Comparison of ENCODE assay signal across 14 mouse cellular contexts in genomic region chr13:55994460-55994859, GRCm38 (mm10).
DNase-seq lines count a peak whose midpoint lies in the region.
"Had no signal": no experiment of that assay in that cellular context is flagged by ENCODE, and none has a peak within 500 bp of the region (broad histone marks: within the 10 kb centered on the region; RNA-seq: fewer than 3 reads in every experiment).

No protein-coding gene starts in this region.

- no peak overlapping the region for H3K4me3 ChIP-seq in limb, embryonic 10.5 days
- H3K4me3 ChIP-seq: embryonic facial prominence, embryonic 12.5 days; forebrain, embryonic 15.5 days; stomach, embryonic 15.5 days had no signal

- peaks cover 5% of the 10 kb centered on the region; the same call in 1 of the 2 replicates for H3K27me3 ChIP-seq in limb, embryonic 10.5 days (ENCODE audit: low read depth, poor library complexity, severe bottlenecking)
- H3K27me3 ChIP-seq: forebrain, embryonic 15.5 days had no signal

- H3K9me3 ChIP-seq in limb, embryonic 10.5 days (replicated peaks): no peaks in the 10 kb centered on the region
- H3K9me3 ChIP-seq: embryonic facial prominence, embryonic 12.5 days; forebrain, embryonic 15.5 days; stomach, embryonic 15.5 days had no signal

- no peak overlapping the region for H3K27ac ChIP-seq in limb, embryonic 10.5 days
- H3K27ac ChIP-seq: embryonic facial prominence, embryonic 12.5 days; stomach, embryonic 15.5 days had no signal

- peaks cover 18% of the 10 kb centered on the region for H3K4me1 ChIP-seq in limb, embryonic 10.5 days
- H3K4me1 ChIP-seq: stomach, embryonic 15.5 days had no signal

- intact Hi-C loops in gastrocnemius, postnatal 14 days (cut with DNase I; ENCODE audit: low total_unique reads): no loop called here

- no peaks in the 10 kb centered on the region for H3K36me3 ChIP-seq in limb, embryonic 10.5 days
- H3K36me3 ChIP-seq: embryonic facial prominence, embryonic 12.5 days; forebrain, embryonic 15.5 days; stomach, embryonic 15.5 days had no signal

- whole genome bisulfite sequencing in limb, embryonic 10.5 days: 91% methylated on average over 2 of the region's 2 CpGs

- DNase-seq in gastrocnemius, postnatal 10 days: peak; percentile 33
- no peak for DNase-seq in gastrocnemius, postnatal 14 days
- peak; percentile 19 for DNase-seq in ovary, postnatal 36 days (ENCODE audit: low spot score)
- no peak for DNase-seq in ovary, postnatal 14 days (ENCODE audit: low spot score)
- DNase-seq in adrenal gland, postnatal 10 days: peak; percentile 82
- no peak for DNase-seq in limb, embryonic 10.5 days (ENCODE audit: low spot score)
- DNase-seq in urinary bladder, adult 2 months (ENCODE audit: low spot score): no peak
- DNase-seq: kidney, adult 8-10 months; lung, adult 18-20 months; right cerebral cortex, postnatal 14 days; thymus, postnatal 25 days had no signal

Comparison
In these comparisons a context has a peak if more than half of its experiments do, and no peak if none do; other contexts are left out.
1. DNase-seq: peak in gastrocnemius, postnatal 10 days (single experiment), ovary, postnatal 36 days (single experiment) and adrenal gland, postnatal 10 days (single experiment); none in gastrocnemius, postnatal 14 days (single experiment), ovary, postnatal 14 days (single experiment), limb, embryonic 10.5 days (single experiment) and urinary bladder, adult 2 months (single experiment).